15 mouse cellular contexts compared by ENCODE assay signal in genomic region chr6:122713116-122713515, GRCm38 (mm10). TPM values are rescaled to one million over a fixed set of nuclear protein-coding genes. Genes with fewer than 3 reads are reported as not detected.
A peak's percentile ranks its signal among the peaks of the same experiment; 100 is the strongest.
DNase-seq lines count a peak whose midpoint lies in the region; ATAC-seq and TF ChIP-seq lines count a peak whose summit lies in the region.
"Not testable (repeated sequence)": the region's sequence is repeated elsewhere in the genome, so short reads cannot be mapped to it uniquely, and the experiment has no call there.
"Had no signal": no experiment of that assay in that cellular context is flagged by ENCODE, and none has a peak within 500 bp of the region (broad histone marks: within the 10 kb centered on the region; RNA-seq: fewer than 3 reads in every experiment).

No protein-coding gene starts in this region.

- not testable (repeated sequence) for H3K4me2 ChIP-seq in limb, embryonic 15.5 days; midbrain, embryonic 11.5 days

- H3K4me1 ChIP-seq in E14TG2a.4 (replicated peaks; ENCODE audit: low read depth, low read length) = peaks cover 57% of the 10 kb centered on the region
- H3K4me1 ChIP-seq in ES-E14 (ENCODE audit: control insufficient read depth in 2 of 2, insufficient read depth in 2 of 2, low read length in 2 of 2, poor library complexity in 1 of 2); limb, embryonic 15.5 days; midbrain, embryonic 11.5 days (ENCODE audit: control insufficient read depth, insufficient read depth, low read length): not testable (repeated sequence)
- H3K4me1 ChIP-seq in heart, embryonic 10.5 days = peaks cover 19% of the 10 kb centered on the region

- TF ChIP-seq CTCF in E14TG2a.4 (conservative IDR thresholded peaks at IDR 0.05; ENCODE audit: low read length); gastrocnemius, adult 2 months (IDR thresholded peaks at IDR 0.05): not testable (repeated sequence)

- peak; percentile 55; the same call in 1 of the 2 replicates for ATAC-seq in limb, embryonic 15.5 days (ENCODE audit: insufficient number of reproducible peaks, low FRiP score, low TSS enrichment, low read depth)
- ATAC-seq in midbrain, embryonic 11.5 days (ENCODE audit: low FRiP score) = 0 out of 2 replicates have a peak, but pooled peaks have one; percentile 33

- 91% methylated on average over 7 of the region's 7 CpGs for WGBS in heart, embryonic 10.5 days
- WGBS in limb, embryonic 15.5 days = 73% methylated on average over 7 of the region's 7 CpGs
- WGBS in midbrain, embryonic 11.5 days = 95% methylated on average over 7 of the region's 7 CpGs

- not testable (repeated sequence) for DNase-seq in ES-E14 (ENCODE audit: low read depth, low spot score)
- peak; percentile 12 for DNase-seq in adrenal gland, postnatal 14 days
- DNase-seq in gastrocnemius, adult 2 months = peak; percentile 52
- DNase-seq in gastrocnemius, postnatal 25 days = peak; percentile 51
- peak; percentile 63 for DNase-seq in heart, embryonic 10.5 days (ENCODE audit: low spot score)
- DNase-seq in midbrain, embryonic 11.5 days (ENCODE audit: low spot score, missing footprints) = peak; percentile 61

- peak overlapping the region; percentile 40; the same call in 1 of the 2 replicates for H3K27ac ChIP-seq in ES-E14 (ENCODE audit: insufficient read depth, low read depth, low read length, poor library complexity, severe bottlenecking)
- H3K27ac ChIP-seq in gastrocnemius, adult 2 months; heart, embryonic 10.5 days; limb, embryonic 15.5 days; midbrain, embryonic 11.5 days (ENCODE audit: low read depth, low read length): not testable (repeated sequence)

- H3K36me3 ChIP-seq in E14TG2a.4 (ENCODE audit: insufficient read depth, low read length) = peaks cover 70% of the 10 kb centered on the region
- H3K36me3 ChIP-seq in ES-E14 (ENCODE audit: control insufficient read depth, insufficient read depth, low read length, poor library complexity, severe bottlenecking) = peaks cover 30% of the 10 kb centered on the region
- not testable (repeated sequence) for H3K36me3 ChIP-seq in heart, embryonic 10.5 days; limb, embryonic 15.5 days; midbrain, embryonic 11.5 days (ENCODE audit: control insufficient read depth, insufficient read depth, low read length)

- H3K4me3 ChIP-seq in E14TG2a.4 (replicated peaks; ENCODE audit: low read length) = peak overlapping the region; percentile 87
- H3K4me3 ChIP-seq in ES-E14 (ENCODE audit: insufficient read depth in 1 of 2, low read depth in 1 of 2, low read length in 2 of 2, poor library complexity in 1 of 2, severe bottlenecking in 1 of 2); gastrocnemius, adult 2 months; heart, embryonic 10.5 days; limb, embryonic 15.5 days; midbrain, embryonic 11.5 days (ENCODE audit: low read depth, low read length): not testable (repeated sequence)

- H3K9ac ChIP-seq in ES-E14 (ENCODE audit: insufficient read depth, low read depth, low read length, poor library complexity, severe bottlenecking); limb, embryonic 15.5 days; midbrain, embryonic 11.5 days (ENCODE audit: low read length): not testable (repeated sequence)

- in situ Hi-C loops in ES-E14 (cut with MboI; ENCODE audit: low sequenced_read_pairs in 2 of 2, unreplicated experiment in 2 of 2) = not testable (repeated sequence)

- intact Hi-C loops in gastrocnemius, adult 2 months (cut with DNase I) = not testable (repeated sequence)

- not testable (repeated sequence) for H3K27me3 ChIP-seq in E14TG2a.4 (ENCODE audit: insufficient read depth, low read length); heart, embryonic 10.5 days (ENCODE audit: insufficient read depth, poor library complexity, severe bottlenecking); limb, embryonic 15.5 days; midbrain, embryonic 11.5 days (ENCODE audit: control insufficient read depth, insufficient read depth, low read length)

- H3K9me3 ChIP-seq in E14TG2a.4 (ENCODE audit: low read length); ES-E14 (ENCODE audit: control insufficient read depth, insufficient read depth, low read depth, low read length); heart, embryonic 10.5 days; limb, embryonic 15.5 days; midbrain, embryonic 11.5 days (ENCODE audit: control insufficient read depth, low read length): not testable (repeated sequence)

RNA-seq across cellular contexts. Expression of gene Nanog, which starts 5.8 kb away (rescaled TPM):
- 89.3 and 138 TPM in 2 replicates for total RNA-seq in ES-E14 (2012; rRNA removed)
- not detected in 2 replicates for total RNA-seq in adrenal gland, postnatal 14 days (2021)
- not detected for total RNA-seq in gastrocnemius, adult 2 months (2021)
- not detected for total RNA-seq in gastrocnemius, postnatal 25 days (2021)
- polyA plus RNA-seq in heart, embryonic 10.5 days (2016; fragmentation: Nextera tagmentation; extraction: Ambion mirVana) = 0.20 and 0.57 TPM in 2 replicates
- polyA plus RNA-seq in limb, embryonic 15.5 days (2015; fragmentation: Nextera tagmentation; extraction: Ambion mirVana) = 0.17 and 0.20 TPM in 2 replicates
- polyA plus RNA-seq in midbrain, embryonic 11.5 days (2014; fragmentation: Nextera tagmentation; extraction: Ambion mirVana) = 0.22 TPM in 1 of 2 replicates, not detected in the other
- total RNA-seq: adrenal gland, adult 2 months; adrenal gland, postnatal 25 days; adrenal gland, postnatal 4 days; CH12.LX; common myeloid progenitor, adult 5-6 weeks; MEL had no signal
- polyA plus RNA-seq: adrenal gland, adult 2 months; erythroblast, embryonic 14.5 days had no signal

Comparison
In these comparisons a context has a peak if more than half of its experiments do, and no peak if none do; other contexts are left out.
1. RNA of gene Nanog, which starts 5.8 kb away (total RNA-seq): 89.3 to 138 TPM in ES-E14; not detected in adrenal gland, postnatal 14 days, not detected in gastrocnemius, adult 2 months and not detected in gastrocnemius, postnatal 25 days; every median in the first group is over 10 times any median in the second.